Mouse (Mus musculus): Measurements from ENCODE around the gene Msmb. TPM values are rescaled to one million over a fixed set of nuclear protein-coding genes. Genes with fewer than 3 reads are reported as not detected.
A peak's percentile ranks its signal among the peaks of the same experiment; 100 is the strongest.
"Not testable (repeated sequence)": the region's sequence is repeated elsewhere in the genome, so short reads cannot be mapped to it uniquely, and the experiment has no call there.

Gene Msmb
- polyA plus RNA-seq, 1 experiment from 2014 or later = 0.22 TPM

DNA sequence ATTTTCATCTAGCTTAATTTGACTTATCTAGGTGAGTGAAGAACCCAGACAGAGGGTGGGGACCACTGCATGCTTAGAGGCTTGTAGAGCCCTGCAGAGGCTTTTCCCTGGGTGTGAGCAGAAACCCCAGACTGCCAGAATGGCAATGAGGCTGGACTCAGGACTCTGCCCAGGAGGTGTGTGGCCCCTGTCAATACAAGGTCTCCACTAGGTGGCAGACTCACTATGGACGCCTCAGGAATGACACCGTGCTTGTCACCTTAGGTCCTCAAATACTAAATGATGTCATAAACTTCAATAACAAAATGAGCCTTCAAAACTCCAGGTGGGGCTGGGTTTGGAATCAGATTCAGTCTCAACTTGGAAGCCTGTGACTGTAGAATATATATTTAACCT lies 19.9 kb upstream of the Msmb start:
- no peak overlapping the region for H3K27ac ChIP-seq (ENCODE audit: low read depth)

DNA sequence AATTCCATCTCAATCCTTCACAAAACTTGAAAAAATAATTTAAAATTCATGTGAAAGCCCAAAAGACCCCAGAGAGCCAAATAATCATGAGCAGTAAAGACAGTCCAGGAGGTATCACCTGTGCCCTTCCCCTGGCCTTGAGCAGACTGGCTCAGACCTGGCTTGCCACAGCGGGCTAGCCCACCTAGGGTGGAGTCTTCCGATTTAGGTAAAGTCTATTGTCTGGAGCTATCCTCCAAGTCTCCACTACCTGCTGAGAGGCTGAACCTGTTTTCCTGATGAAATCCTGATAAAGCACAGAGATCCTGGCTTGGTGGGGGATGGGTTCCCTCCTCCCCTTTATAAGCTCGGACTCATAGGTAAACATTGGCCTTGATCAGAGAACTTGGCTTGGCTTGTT lies 17.6 kb upstream of the Msmb start:
- Histone ChIP-seq H3K4me3 (ENCODE audit: low read depth, low read length) (no peak overlapping the region), H3K4me2 (ENCODE audit: low read depth, low read length) (no peak overlapping the region), H3K27ac (ENCODE audit: low read depth) (no peak overlapping the region), H3K36me3 (replicated peaks; ENCODE audit: insufficient read depth, low read length) (no peaks in the 10 kb centered on the region), H3K9me3 (ENCODE audit: low read length) (no peaks in the 10 kb centered on the region), H3K4me1 (ENCODE audit: insufficient read depth) (no peaks in the 10 kb centered on the region), H3K27me3 (ENCODE audit: insufficient read depth, low read length) (no peaks in the 10 kb centered on the region), H3K9ac (replicated peaks) (no peak overlapping the region)
- DNase-seq (no peak), ATAC-seq (no peak)
- no peak for TF ChIP-seq EP300 (IDR thresholded peaks at IDR 0.05; ENCODE audit: low read depth)
- no peak for TF ChIP-seq CTCF (IDR thresholded peaks at IDR 0.05; ENCODE audit: low read depth)
- 75% methylated on average over 3 of the region's 3 CpGs for WGBS (ENCODE audit: insufficient replicate concordance)

More for the DNA sequence above, 19.9 kb upstream of the Msmb start:
- peak; percentile 71 for DNase-seq
- Histone ChIP-seq H3K9ac (replicated peaks) (no peak overlapping the region), H3K9me3 (ENCODE audit: low read length) (no peaks in the 10 kb centered on the region), H3K27me3 (ENCODE audit: insufficient read depth, low read length) (no peaks in the 10 kb centered on the region), H3K4me2 (ENCODE audit: low read depth, low read length) (no peak overlapping the region), H3K4me1 (ENCODE audit: insufficient read depth) (no peaks in the 10 kb centered on the region), H3K36me3 (replicated peaks; ENCODE audit: insufficient read depth, low read length) (no peaks in the 10 kb centered on the region), H3K4me3 (ENCODE audit: low read depth, low read length) (no peak overlapping the region)
- peak; percentile 95 for ATAC-seq
- 24% methylated on average over 2 of the region's 2 CpGs for WGBS (ENCODE audit: insufficient replicate concordance)
- 0 out of 2 replicates have a peak, but pooled peaks have one; percentile 10 for TF ChIP-seq EP300 (IDR thresholded peaks at IDR 0.05; ENCODE audit: low read depth)
- peak; percentile 87 for TF ChIP-seq CTCF (IDR thresholded peaks at IDR 0.05; ENCODE audit: low read depth)

DNA sequence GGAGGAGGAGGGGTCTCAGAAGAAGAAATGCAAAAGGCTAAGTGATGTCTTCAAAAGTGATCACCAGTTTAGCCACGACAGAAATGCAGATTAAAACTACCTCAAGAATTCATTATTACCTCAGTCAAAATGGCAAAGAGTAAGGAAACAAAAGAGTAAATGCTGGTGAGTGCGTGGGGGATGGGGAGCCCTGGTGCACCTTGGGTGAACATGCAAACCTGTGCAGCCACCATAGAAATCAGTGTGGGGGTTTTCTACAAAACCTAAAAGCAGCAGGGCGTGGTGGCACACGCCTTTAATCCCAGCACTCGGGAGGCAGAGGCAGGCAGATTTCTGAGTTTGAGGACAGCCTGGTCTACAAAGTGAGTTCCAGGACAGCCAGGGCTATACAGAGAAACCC lies 16.6 kb upstream of the Msmb start:
- WGBS (ENCODE audit: insufficient replicate concordance) = 68% methylated on average over 5 of the region's 5 CpGs
- H3K36me3 ChIP-seq (replicated peaks; ENCODE audit: insufficient read depth, low read length); H3K9me3 ChIP-seq (ENCODE audit: low read length); DNase-seq; H3K4me3 ChIP-seq (ENCODE audit: low read depth, low read length); ATAC-seq; H3K27ac ChIP-seq (ENCODE audit: low read depth); H3K4me2 ChIP-seq (ENCODE audit: low read depth, low read length); H3K9ac ChIP-seq (replicated peaks); H3K27me3 ChIP-seq (ENCODE audit: insufficient read depth, low read length); H3K4me1 ChIP-seq (ENCODE audit: insufficient read depth): not testable (repeated sequence)

DNA sequence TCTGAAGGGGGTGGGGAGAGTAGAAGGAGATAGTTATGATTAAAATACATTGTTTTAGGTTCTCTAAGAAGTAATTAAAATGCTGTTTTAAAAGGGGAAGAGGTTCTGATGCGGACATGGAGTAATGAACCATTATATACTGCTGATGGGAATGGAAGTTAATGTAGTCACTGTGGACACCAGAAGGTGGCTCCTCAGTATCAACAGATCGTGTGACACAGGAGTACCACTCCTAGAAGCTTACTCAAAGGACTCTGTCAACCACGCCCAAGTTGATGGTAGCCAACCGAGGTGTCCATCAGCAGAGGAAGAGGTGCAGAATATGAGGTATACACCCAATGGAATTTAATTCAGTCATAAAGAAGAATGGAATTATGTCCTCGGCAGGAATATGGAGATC lies 13.4 kb upstream of the Msmb start:
- WGBS (ENCODE audit: insufficient replicate concordance) = 56% methylated on average over 5 of the region's 5 CpGs
- Histone ChIP-seq H3K9ac (replicated peaks) (no peak overlapping the region), H3K27ac (ENCODE audit: low read depth) (no peak overlapping the region), H3K4me2 (ENCODE audit: low read depth, low read length) (no peak overlapping the region), H3K4me3 (ENCODE audit: low read depth, low read length) (no peak overlapping the region), H3K27me3 (ENCODE audit: insufficient read depth, low read length) (no peaks in the 10 kb centered on the region), H3K36me3 (replicated peaks; ENCODE audit: insufficient read depth, low read length) (no peaks in the 10 kb centered on the region), H3K4me1 (ENCODE audit: insufficient read depth) (peaks cover 5% of the 10 kb centered on the region; the same call in 1 of the 2 replicates), H3K9me3 (ENCODE audit: low read length) (no peaks in the 10 kb centered on the region)
- TF ChIP-seq CTCF (IDR thresholded peaks at IDR 0.05; ENCODE audit: low read depth) (peak; percentile 57), EP300 (IDR thresholded peaks at IDR 0.05; ENCODE audit: low read depth) (no peak)
- ATAC-seq (no peak), DNase-seq (no peak)

DNA sequence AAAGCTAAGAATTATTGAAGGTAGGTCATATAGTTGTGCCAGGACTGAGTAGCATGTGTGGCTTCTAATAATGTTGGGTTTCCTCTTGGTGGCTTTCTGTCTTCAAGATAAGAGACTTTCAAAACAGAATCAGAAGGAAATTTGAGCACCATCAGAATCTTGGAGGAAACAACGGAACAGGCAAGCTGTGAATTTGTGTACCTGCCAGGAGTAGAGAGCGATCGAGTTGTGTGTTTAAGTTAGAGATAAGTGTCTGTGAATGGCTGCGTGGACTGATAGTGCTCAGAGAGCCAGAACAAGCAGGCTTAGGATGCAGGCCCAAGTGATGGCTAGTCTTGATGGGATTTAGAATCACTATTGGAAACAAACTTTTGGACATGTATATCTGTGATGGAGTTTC lies 10.0 kb upstream of the Msmb start:
- WGBS (ENCODE audit: insufficient replicate concordance) = 27% methylated on average over 4 of the region's 4 CpGs
- Histone ChIP-seq H3K9ac (replicated peaks) (no peak overlapping the region), H3K9me3 (ENCODE audit: low read length) (no peaks in the 10 kb centered on the region), H3K4me1 (ENCODE audit: insufficient read depth) (peaks cover 30% of the 10 kb centered on the region), H3K4me2 (ENCODE audit: low read depth, low read length) (peak overlapping the region; percentile 38; the same call in 1 of the 2 replicates), H3K27me3 (ENCODE audit: insufficient read depth, low read length) (no peaks in the 10 kb centered on the region), H3K36me3 (replicated peaks; ENCODE audit: insufficient read depth, low read length) (no peaks in the 10 kb centered on the region), H3K4me3 (ENCODE audit: low read depth, low read length) (no peak overlapping the region), H3K27ac (ENCODE audit: low read depth) (peak overlapping the region; percentile 29; the same call in 1 of the 2 replicates)
- peak; percentile 63; the same call in 1 of the 2 replicates for ATAC-seq
- TF ChIP-seq EP300 (IDR thresholded peaks at IDR 0.05; ENCODE audit: low read depth) (peak; percentile 78), CTCF (IDR thresholded peaks at IDR 0.05; ENCODE audit: low read depth) (no peak)
- no peak for DNase-seq

DNA sequence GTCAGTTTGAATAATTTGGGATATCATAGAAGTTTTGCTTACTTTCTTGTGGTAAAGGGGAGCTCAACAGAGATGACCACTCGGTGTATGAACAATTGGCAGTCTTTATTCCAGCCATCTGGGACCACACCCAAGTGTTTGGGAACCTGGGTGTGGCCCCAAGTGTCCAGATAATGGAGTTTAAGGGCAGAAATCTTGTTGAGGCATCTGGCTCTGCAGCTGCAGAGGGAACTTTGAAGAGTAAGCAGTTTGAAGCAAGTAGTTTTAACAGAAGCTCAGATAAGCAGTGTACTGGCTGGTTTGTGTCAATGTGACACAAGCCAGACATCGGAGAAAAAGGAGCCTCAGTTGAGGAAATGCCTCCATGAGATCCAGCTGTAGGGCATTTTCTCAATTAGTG lies 7.5 kb upstream of the Msmb start:
- 27% methylated on average over 2 of the region's 2 CpGs for WGBS (ENCODE audit: insufficient replicate concordance)
- Histone ChIP-seq H3K4me1 (ENCODE audit: insufficient read depth) (peaks cover 30% of the 10 kb centered on the region), H3K4me2 (ENCODE audit: low read depth, low read length) (peak overlapping the region; percentile 28)

DNA sequence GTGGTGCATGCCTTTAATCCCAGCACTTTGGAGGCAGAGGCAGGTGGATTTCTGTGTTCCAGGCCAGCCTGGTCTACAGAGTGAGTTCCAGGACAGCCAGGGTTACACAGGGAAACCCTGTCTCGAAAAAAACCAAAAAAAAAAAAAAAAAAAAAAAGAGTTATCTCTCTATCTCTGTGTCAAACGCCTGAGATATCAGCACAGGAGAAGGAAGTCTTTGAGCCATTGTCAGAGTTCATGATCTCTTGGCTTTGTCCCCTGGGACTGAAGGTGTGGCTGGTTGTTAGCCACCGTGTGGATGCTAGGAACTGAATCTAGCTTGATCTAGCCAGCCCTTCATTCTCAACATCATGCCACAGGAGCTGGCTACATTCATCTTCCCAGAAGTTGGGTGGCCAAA lies 5.4 kb upstream of the Msmb start:
- H3K4me1 ChIP-seq (ENCODE audit: insufficient read depth) = peaks cover 30% of the 10 kb centered on the region
- 41% methylated on average over 3 of the region's 3 CpGs for WGBS (ENCODE audit: insufficient replicate concordance)
- not testable (repeated sequence) for ATAC-seq

More for the DNA sequence above, 7.5 kb upstream of the Msmb start:
- Histone ChIP-seq H3K27ac (ENCODE audit: low read depth) (peak overlapping the region; percentile 52; the same call in 1 of the 2 replicates), H3K9ac (replicated peaks) (no peak overlapping the region), H3K27me3 (ENCODE audit: insufficient read depth, low read length) (no peaks in the 10 kb centered on the region), H3K36me3 (replicated peaks; ENCODE audit: insufficient read depth, low read length) (no peaks in the 10 kb centered on the region), H3K9me3 (ENCODE audit: low read length) (no peaks in the 10 kb centered on the region), H3K4me3 (ENCODE audit: low read depth, low read length) (no peak overlapping the region)
- DNase-seq = no peak
- peak; percentile 59 for ATAC-seq
- peak; percentile 80 for TF ChIP-seq EP300 (IDR thresholded peaks at IDR 0.05; ENCODE audit: low read depth)
- no peak for TF ChIP-seq CTCF (IDR thresholded peaks at IDR 0.05; ENCODE audit: low read depth)

More for the DNA sequence above, 5.4 kb upstream of the Msmb start:
- H3K4me2 ChIP-seq (ENCODE audit: low read depth, low read length); H3K27ac ChIP-seq (ENCODE audit: low read depth); H3K4me3 ChIP-seq (ENCODE audit: low read depth, low read length); H3K36me3 ChIP-seq (replicated peaks; ENCODE audit: insufficient read depth, low read length); H3K27me3 ChIP-seq (ENCODE audit: insufficient read depth, low read length); H3K9me3 ChIP-seq (ENCODE audit: low read length); H3K9ac ChIP-seq (replicated peaks); DNase-seq: not testable (repeated sequence)

Data from liver, postnatal 0 days (tissue).